22 mouse cellular contexts compared by ENCODE assay signal in genomic region chr10:62823431-62823830, GRCm38 (mm10). TPM values are rescaled to one million over a fixed set of nuclear protein-coding genes. Genes with fewer than 3 reads are reported as not detected.
DNase-seq lines count a peak whose midpoint lies in the region; ATAC-seq lines count a peak whose summit lies in the region.
"Had no signal": no experiment of that assay in that cellular context is flagged by ENCODE, and none has a peak within 500 bp of the region (broad histone marks: within the 10 kb centered on the region; RNA-seq: fewer than 3 reads in every experiment).

No protein-coding gene starts in this region.

- no peaks in the 10 kb centered on the region for H3K9me3 ChIP-seq in kidney, embryonic 15.5 days (replicated peaks)
- H3K9me3 ChIP-seq: embryonic facial prominence, embryonic 12.5 days; embryonic facial prominence, embryonic 15.5 days; hindbrain, embryonic 12.5 days; hindbrain, embryonic 15.5 days had no signal

- no peaks in the 10 kb centered on the region for H3K4me1 ChIP-seq in kidney, embryonic 15.5 days
- H3K4me1 ChIP-seq: embryonic facial prominence, embryonic 12.5 days; embryonic facial prominence, embryonic 15.5 days; hindbrain, embryonic 12.5 days; hindbrain, embryonic 15.5 days had no signal

- H3K27me3 ChIP-seq in kidney, embryonic 15.5 days, result no peaks in the 10 kb centered on the region
- H3K27me3 ChIP-seq: embryonic facial prominence, embryonic 12.5 days; embryonic facial prominence, embryonic 15.5 days; hindbrain, embryonic 12.5 days; hindbrain, embryonic 15.5 days had no signal

- peak; percentile 38 for DNase-seq in kidney, adult 11 months
- peak; percentile 41 to 45 for DNase-seq in kidney, adult 8-10 months
- DNase-seq in kidney, postnatal 10 days, result no peak
- peak; percentile 35 to 62 for DNase-seq in kidney, postnatal 25 days
- no peak for DNase-seq in left cerebral cortex, postnatal 4 days
- DNase-seq: adrenal gland, adult 8-10 months; adrenal gland, postnatal 25 days; cerebellum, adult 11-12 months; cerebellum, adult 8-10 months; cerebellum, postnatal 14 days; forebrain, postnatal 0 days; gastrocnemius, adult 2 months; gastrocnemius, postnatal 14 days; heart, adult 11 months had no signal

- H3K36me3 ChIP-seq in kidney, embryonic 15.5 days, result peaks cover 51% of the 10 kb centered on the region

- 77% methylated on average over 4 of the region's 4 CpGs for WGBS in kidney, embryonic 15.5 days

- intact Hi-C loops in left cerebral cortex, postnatal 4 days (cut with DNase I), result no loop called here

- no peak overlapping the region for H3K9ac ChIP-seq in kidney, embryonic 15.5 days
- H3K9ac ChIP-seq: embryonic facial prominence, embryonic 12.5 days; embryonic facial prominence, embryonic 15.5 days; forebrain, postnatal 0 days; hindbrain, embryonic 12.5 days; hindbrain, embryonic 15.5 days had no signal

- H3K27ac ChIP-seq in kidney, embryonic 15.5 days, result no peak overlapping the region
- H3K27ac ChIP-seq: embryonic facial prominence, embryonic 12.5 days; embryonic facial prominence, embryonic 15.5 days; gastrocnemius, adult 2 months; hindbrain, embryonic 12.5 days; hindbrain, embryonic 15.5 days had no signal

- no peak overlapping the region for H3K4me2 ChIP-seq in kidney, embryonic 15.5 days
- H3K4me2 ChIP-seq: embryonic facial prominence, embryonic 12.5 days; embryonic facial prominence, embryonic 15.5 days; heart, embryonic 11.5 days; hindbrain, embryonic 12.5 days; hindbrain, embryonic 15.5 days had no signal

- ATAC-seq in kidney, embryonic 15.5 days (replicated peaks; ENCODE audit: low FRiP score), result no peak
- ATAC-seq: activated CD4-positive, CD25-positive, alpha-beta regulatory T cell, adult 4 months; forebrain, embryonic 14.5 days; forebrain, postnatal 0 days had no signal

- H3K4me3 ChIP-seq in kidney, embryonic 15.5 days (replicated peaks), result no peak overlapping the region
- H3K4me3 ChIP-seq: embryonic facial prominence, embryonic 12.5 days; embryonic facial prominence, embryonic 15.5 days; gastrocnemius, adult 2 months; hindbrain, embryonic 12.5 days; hindbrain, embryonic 15.5 days had no signal

RNA-seq across cellular contexts. Expression of gene Ccar1, which starts 31.3 kb away (rescaled TPM):
- polyA plus RNA-seq in kidney, embryonic 15.5 days (2015; fragmentation: Nextera tagmentation; extraction: Ambion mirVana), result 144 and 153 TPM in 2 replicates
- total RNA-seq in left cerebral cortex, postnatal 4 days (2021), result 10 to 100 TPM; 88.1 to 90.3 TPM

Comparison
In these comparisons a context has a peak if more than half of its experiments do, and no peak if none do; other contexts are left out.
1. DNase-seq: peak in kidney, adult 11 months (single experiment), kidney, adult 8-10 months (2 of 2) and kidney, postnatal 25 days (2 of 2); none in kidney, postnatal 10 days (single experiment) and left cerebral cortex, postnatal 4 days (single experiment).